Mouse (Mus musculus) liver, embryonic 14.5 days (tissue): ENCODE results near the gene Smyd3. TPM values are rescaled to one million over a fixed set of nuclear protein-coding genes. Genes with fewer than 3 reads are reported as not detected.

ENCODE experiments used
- ATAC-seq: fragments of 200-750 bp; cut with Nextera tagmentation; 2 replicates; pipeline ENCODE4 v1.8.0; 2017; ENCODE audit warnings: moderate number of reproducible peaks, mild to moderate bottlenecking, moderate library complexity; ENCODE audit not compliant: insufficient read depth
- DNase-seq, 3 experiments: peaks; one replicate each; pipeline ENCODE4 v3.0.0-alpha.2; 2012 to 2013; ENCODE audit warnings: low read depth in 3 of 3, low spot score in 3 of 3
- H3K27ac ChIP-seq: fragments of 300-500 bp; sonication (generic); 2 replicates; pipeline ENCODE4 v1.5.1; 2014; ENCODE audit warnings: moderate library complexity, mild to moderate bottlenecking, control low read depth, inconsistent platforms
- H3K27me3 ChIP-seq: fragments of 300-500 bp; sonication (generic); 2 replicates; pipeline ENCODE4 v1.6.1; 2014; ENCODE audit warnings: mild to moderate bottlenecking, low read length, moderate library complexity; ENCODE audit not compliant: control insufficient read depth, insufficient read depth
- H3K36me3 ChIP-seq: fragments of 300-500 bp; sonication (generic); replicated peaks from 2 replicates; pipeline ENCODE4 v1.6.1; 2014; ENCODE audit warnings: low read depth; ENCODE audit not compliant: control insufficient read depth, insufficient read depth
- H3K4me1 ChIP-seq, 2 experiments: fragments of 200-500 bp in 1 of 2; fragments of 300-500 bp in 1 of 2; sonication (generic) in 1 of 2; replicated peaks; 2 replicates each; pipeline ENCODE4 v1.6.1; 2012 to 2014; ENCODE audit warnings: antibody characterized with exemption in 1 of 2, inconsistent platforms in 1 of 2, low read length in 1 of 2; ENCODE audit not compliant: control insufficient read depth in 2 of 2, insufficient read depth in 2 of 2
- H3K4me2 ChIP-seq: fragments of 300-500 bp; sonication (generic); 2 replicates; pipeline ENCODE4 v1.6.1; 2014; ENCODE audit warnings: low read depth, mild to moderate bottlenecking, control low read depth, moderate library complexity
- H3K4me3 ChIP-seq, 2 experiments: fragments of 200-500 bp in 1 of 2; fragments of 300-500 bp in 1 of 2; sonication (generic) in 1 of 2; 2 replicates each; pipeline ENCODE4 v1.5.1; 2012 to 2014; ENCODE audit warnings: low read depth in 2 of 2, low read length in 2 of 2, mild to moderate bottlenecking in 2 of 2, control low read depth in 1 of 2, inconsistent platforms in 1 of 2, moderate library complexity in 1 of 2; ENCODE audit not compliant: insufficient read depth in 1 of 2
- H3K9ac ChIP-seq: fragments of 300-500 bp; sonication (generic); replicated peaks from 2 replicates; pipeline ENCODE4 v1.6.1; 2014; ENCODE audit warnings: mild to moderate bottlenecking, control low read depth, moderate library complexity
- H3K9me3 ChIP-seq: fragments of 300-500 bp; sonication (generic); 2 replicates; pipeline ENCODE4 v1.6.1; 2016; ENCODE audit warnings: low read length, mixed read lengths; ENCODE audit not compliant: control insufficient read depth
- CTCF ChIP-seq: IDR thresholded peaks from 2 replicates; pipeline ENCODE4 v1.5.1; 2016; ENCODE audit warnings: antibody characterized with exemption, low read depth, control low read depth
- EP300 ChIP-seq: IDR thresholded peaks from 2 replicates; pipeline ENCODE4 v1.6.1; 2016; ENCODE audit warnings: antibody characterized with exemption, low read depth
- whole genome bisulfite sequencing: fragments of 180-500 bp; shearing (Covaris S2); extraction: QIAGEN DNeasy Blood & Tissue Kit; methylation state at CpG from one replicate; pipeline ENCODE4 v1.1.7; 2014; ENCODE audit not compliant: insufficient replicate concordance; 5-methylcytosine and 5-hydroxymethylcytosine counted together
- polyA plus RNA-seq, 2 experiments: library from polyadenylated mRNA; depleted of rRNA in 1 of 2; stranded (reverse) in 1 of 2; unstranded in 1 of 2; fragments of >200 nt; fragmentation: Nextera tagmentation in 1 of 2; extraction: Ambion mirVana in 1 of 2; gene quantifications; 2 replicates each; pipeline versions ENCODE4 v1.2.1 to v1.2.3; 2012 to 2014

The Smyd3 gene
- polyA plus RNA-seq, 2 experiments = 2.6 to 6.6 TPM

- DNase-seq = no peak
- Histone ChIP-seq H3K4me2 (no peak overlapping the region), H3K27ac (no peak overlapping the region), H3K27me3 (no peaks in the 10 kb centered on the region), H3K4me3 (no peak overlapping the region), H3K9me3 (no peaks in the 10 kb centered on the region), H3K36me3 (no peaks in the 10 kb centered on the region), H3K4me1 (no peaks in the 10 kb centered on the region), H3K9ac (no peak overlapping the region)
- no peak for ATAC-seq
- TF ChIP-seq CTCF (no peak), EP300 (no peak)
- WGBS = 68% methylated on average over 4 of the region's 4 CpGs
Measured at GRCm38 (mm10) chr1:179026614-179027013, 491.2 kb downstream of the Smyd3 start.

DNA sequence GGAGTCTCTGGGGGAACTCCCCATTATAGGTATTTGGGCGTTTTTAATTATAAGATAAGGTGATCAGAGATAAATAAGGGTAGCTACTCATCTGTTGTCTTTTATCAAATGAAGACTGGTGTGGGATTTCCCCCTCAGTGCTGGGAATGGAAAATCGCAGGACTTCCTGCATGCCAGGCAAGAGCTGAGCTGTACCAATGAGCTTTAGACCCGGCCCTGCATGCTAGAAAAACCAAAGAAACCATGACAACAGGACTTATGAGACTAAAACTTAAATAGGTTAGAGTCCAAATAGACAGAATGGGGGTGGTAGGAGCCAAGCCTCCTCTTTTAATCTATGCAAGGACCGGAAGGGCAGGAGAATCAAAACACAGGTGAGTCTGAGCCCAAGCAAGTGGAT is 492.7 kb downstream of the Smyd3 start:
- Histone ChIP-seq H3K27ac (no peak overlapping the region), H3K27me3 (no peaks in the 10 kb centered on the region), H3K9me3 (no peaks in the 10 kb centered on the region), H3K4me1 (no peaks in the 10 kb centered on the region), H3K4me3 (no peak overlapping the region), H3K9ac (no peak overlapping the region), H3K4me2 (no peak overlapping the region), H3K36me3 (no peaks in the 10 kb centered on the region)
- TF ChIP-seq CTCF (no peak), EP300 (no peak)
- 64% methylated on average over 4 of the region's 4 CpGs for WGBS
- ATAC-seq (no peak), DNase-seq (no peak)

- H3K4me3 ChIP-seq = no peak overlapping the region
- ATAC-seq = no peak
- no peaks in the 10 kb centered on the region for H3K9me3 ChIP-seq
- no peak overlapping the region for H3K27ac ChIP-seq
- H3K4me2 ChIP-seq = no peak overlapping the region
- WGBS = 73% methylated on average over 7 of the region's 7 CpGs
- H3K4me1 ChIP-seq = no peaks in the 10 kb centered on the region
- H3K36me3 ChIP-seq = no peaks in the 10 kb centered on the region
- H3K27me3 ChIP-seq = no peaks in the 10 kb centered on the region
- TF ChIP-seq CTCF (no peak), EP300 (no peak)
- no peak for DNase-seq
- H3K9ac ChIP-seq = no peak overlapping the region
Measured at GRCm38 (mm10) chr1:179023486-179023885, 494.4 kb downstream of the Smyd3 start.

- TF ChIP-seq EP300 = no peak
- TF ChIP-seq CTCF = no peak
- Histone ChIP-seq H3K4me3 (no peak overlapping the region), H3K4me2 (no peak overlapping the region), H3K27ac (no peak overlapping the region), H3K9me3 (no peaks in the 10 kb centered on the region), H3K9ac (no peak overlapping the region), H3K4me1 (no peaks in the 10 kb centered on the region), H3K27me3 (no peaks in the 10 kb centered on the region), H3K36me3 (no peaks in the 10 kb centered on the region)
- DNase-seq = no peak
- whole genome bisulfite sequencing = 83% methylated on average over 10 of the region's 10 CpGs
- ATAC-seq = no peak
Measured at GRCm38 (mm10) chr1:179017428-179017827, 500.4 kb downstream of the Smyd3 start.

DNA sequence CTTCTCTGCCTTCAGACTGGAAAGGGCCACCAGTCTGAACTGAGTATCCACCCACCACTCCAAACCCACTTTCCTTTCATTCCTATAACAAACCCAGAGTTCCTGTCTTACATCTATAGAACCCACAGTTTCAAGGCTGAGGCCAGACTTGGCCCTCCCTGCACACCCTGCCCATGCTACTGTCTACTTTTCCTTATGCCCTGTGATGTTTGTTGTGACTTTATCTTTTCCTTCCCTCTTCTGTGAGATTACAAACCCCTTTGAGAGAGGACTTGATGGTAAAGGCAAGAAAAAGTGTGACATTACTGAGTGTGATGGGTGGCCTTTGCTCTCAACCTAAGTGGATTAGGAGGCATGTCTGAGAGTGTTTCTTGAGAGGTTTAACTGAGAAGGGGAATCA is 504.8 kb downstream of the Smyd3 start:
- H3K9ac ChIP-seq = no peak overlapping the region
- ATAC-seq = no peak
- DNase-seq = no peak
- no peaks in the 10 kb centered on the region for H3K4me1 ChIP-seq
- H3K9me3 ChIP-seq = no peaks in the 10 kb centered on the region
- no peaks in the 10 kb centered on the region for H3K36me3 ChIP-seq
- no peak overlapping the region for H3K4me3 ChIP-seq
- H3K27me3 ChIP-seq = no peaks in the 10 kb centered on the region
- no peak overlapping the region for H3K27ac ChIP-seq
- H3K4me2 ChIP-seq = no peak overlapping the region
- TF ChIP-seq EP300 (no peak), CTCF (no peak)

DNA sequence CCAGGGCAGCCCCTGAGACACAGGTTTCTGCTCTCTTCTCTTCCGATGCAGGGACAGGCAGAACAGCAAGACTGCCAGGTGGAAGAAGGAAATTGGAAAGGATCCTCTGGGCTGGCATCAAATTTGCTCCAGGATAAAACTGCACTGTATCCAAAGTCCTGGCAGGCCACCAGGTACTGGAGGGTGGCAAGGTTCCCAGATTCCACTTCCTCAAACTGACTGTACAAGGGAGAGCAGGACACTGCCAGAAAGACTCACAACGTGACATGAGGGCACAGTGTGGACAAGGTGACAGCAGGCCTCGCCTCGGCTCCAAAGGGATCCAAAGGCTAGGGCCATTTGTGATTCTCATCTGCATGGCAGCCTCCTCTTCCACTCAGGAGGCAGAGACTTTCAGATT is 505.6 kb downstream of the Smyd3 start:
- H3K36me3 ChIP-seq = no peaks in the 10 kb centered on the region

More for the DNA sequence above, 505.6 kb downstream of the Smyd3 start:
- Histone ChIP-seq H3K27me3 (no peaks in the 10 kb centered on the region), H3K9ac (no peak overlapping the region), H3K9me3 (no peaks in the 10 kb centered on the region), H3K4me2 (no peak overlapping the region), H3K4me1 (no peaks in the 10 kb centered on the region), H3K27ac (no peak overlapping the region), H3K4me3 (no peak overlapping the region)
- no peak for ATAC-seq
- DNase-seq = no peak
- WGBS = 68% methylated on average over 4 of the region's 4 CpGs
- TF ChIP-seq EP300 (no peak), CTCF (no peak)
